Mouse (Mus musculus): ENCODE measurements at regions not wholly inside any gene's neighbourhood (a gene's known extent, or its start where the extent isn't known, plus 50 kb on each side); places are given as distances from the start of the nearest gene placed in this dataset.

DNA sequence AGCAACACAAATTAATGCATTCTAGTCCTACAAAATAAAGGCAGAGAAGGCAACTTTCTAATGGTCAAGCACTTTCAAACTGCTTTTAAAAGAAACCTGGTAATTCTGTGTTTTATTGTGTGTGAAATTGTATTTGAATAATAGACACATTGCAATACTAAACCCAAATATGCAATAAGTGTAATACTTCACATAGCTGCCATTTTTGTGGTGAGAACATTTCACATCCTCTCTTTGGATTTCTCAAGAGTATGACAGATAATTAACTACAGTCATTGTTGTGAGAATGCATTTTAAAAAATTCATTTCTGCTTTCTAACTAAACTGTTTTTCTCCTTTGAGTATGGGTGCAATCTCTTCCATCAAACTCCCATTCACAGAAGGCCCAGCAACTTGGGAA, 256.4 kb downstream of the Sema3d start:
- DNase-seq (ENCODE audit: low spot score), result no peak
- H3K4me2 ChIP-seq (replicated peaks), result no peak overlapping the region

GRCm38 (mm10) chr5:12646269-12646668, 263.1 kb downstream of the Sema3d start:
- 55% methylated on average over 2 of the region's 2 CpGs for WGBS
- ATAC-seq (ENCODE audit: low FRiP score) (no peak), DNase-seq (ENCODE audit: low spot score) (peak; percentile 23)
- H3K27ac ChIP-seq, result no peak overlapping the region
- no peaks in the 10 kb centered on the region for H3K27me3 ChIP-seq (ENCODE audit: control insufficient read depth, insufficient read depth, low read length)
- no peak overlapping the region for H3K9ac ChIP-seq
- no peak overlapping the region for H3K4me3 ChIP-seq (replicated peaks; ENCODE audit: low read length)
- H3K9me3 ChIP-seq (ENCODE audit: control insufficient read depth, low read length), result no peaks in the 10 kb centered on the region
- H3K36me3 ChIP-seq (replicated peaks; ENCODE audit: control insufficient read depth, insufficient read depth), result no peaks in the 10 kb centered on the region
- H3K4me2 ChIP-seq (replicated peaks), result no peak overlapping the region
- H3K4me1 ChIP-seq (replicated peaks; ENCODE audit: control insufficient read depth, insufficient read depth, low read length), result no peaks in the 10 kb centered on the region

More for the DNA sequence above, 256.4 kb downstream of the Sema3d start:
- Histone ChIP-seq H3K36me3 (replicated peaks; ENCODE audit: control insufficient read depth, insufficient read depth) (no peaks in the 10 kb centered on the region), H3K9me3 (ENCODE audit: control insufficient read depth, low read length) (no peaks in the 10 kb centered on the region), H3K9ac (no peak overlapping the region), H3K27ac (no peak overlapping the region), H3K4me3 (replicated peaks; ENCODE audit: low read length) (no peak overlapping the region), H3K4me1 (replicated peaks; ENCODE audit: control insufficient read depth, insufficient read depth, low read length) (no peaks in the 10 kb centered on the region), H3K27me3 (ENCODE audit: control insufficient read depth, insufficient read depth, low read length) (no peaks in the 10 kb centered on the region)
- no peak for ATAC-seq (ENCODE audit: low FRiP score)

DNA sequence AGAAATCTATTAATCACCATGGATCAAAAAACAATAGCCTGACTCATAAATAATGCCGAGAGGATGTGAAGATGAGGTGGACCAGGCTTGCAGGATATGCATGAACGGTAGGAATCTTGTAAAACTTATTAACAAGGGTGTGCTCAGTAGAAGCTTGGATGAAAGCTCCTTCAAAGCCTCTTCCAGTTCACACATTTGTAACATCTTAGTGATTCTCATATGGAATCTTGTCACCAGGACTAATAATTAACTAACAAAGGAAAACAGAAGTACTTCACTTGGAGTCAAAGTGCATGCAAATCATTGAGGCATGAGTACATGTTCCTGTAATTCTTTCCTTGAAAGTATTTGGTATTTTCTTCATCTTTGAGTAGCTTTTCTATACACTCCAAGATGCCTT, 290.5 kb downstream of the Sema3d start:
- no peaks in the 10 kb centered on the region for H3K9me3 ChIP-seq (ENCODE audit: control insufficient read depth, low read length)
- 86% methylated on average over 2 of the region's 2 CpGs for WGBS

GRCm38 (mm10) chr5:12674134-12674533, 290.9 kb downstream of the Sema3d start:
- 95% methylated on average over 4 of the region's 4 CpGs for WGBS
- H3K9ac ChIP-seq, result no peak overlapping the region
- ATAC-seq (ENCODE audit: low FRiP score), result no peak

More for the DNA sequence above, 290.5 kb downstream of the Sema3d start:
- Histone ChIP-seq H3K36me3 (replicated peaks; ENCODE audit: control insufficient read depth, insufficient read depth) (no peaks in the 10 kb centered on the region), H3K4me2 (replicated peaks) (no peak overlapping the region), H3K4me1 (replicated peaks; ENCODE audit: control insufficient read depth, insufficient read depth, low read length) (no peaks in the 10 kb centered on the region), H3K9ac (no peak overlapping the region), H3K4me3 (replicated peaks; ENCODE audit: low read length) (no peak overlapping the region), H3K27ac (no peak overlapping the region), H3K27me3 (ENCODE audit: control insufficient read depth, insufficient read depth, low read length) (no peaks in the 10 kb centered on the region)
- ATAC-seq (ENCODE audit: low FRiP score), result no peak
- no peak for DNase-seq (ENCODE audit: low spot score)

GRCm38 (mm10) chr5:12676712-12677111, 293.5 kb downstream of the Sema3d start:
- no peaks in the 10 kb centered on the region for H3K36me3 ChIP-seq (replicated peaks; ENCODE audit: control insufficient read depth, insufficient read depth)
- H3K9me3 ChIP-seq (ENCODE audit: control insufficient read depth, low read length), result no peaks in the 10 kb centered on the region
- no peak overlapping the region for H3K27ac ChIP-seq
- no peaks in the 10 kb centered on the region for H3K4me1 ChIP-seq (replicated peaks; ENCODE audit: control insufficient read depth, insufficient read depth, low read length)
- no peak for DNase-seq (ENCODE audit: low spot score)
- H3K4me3 ChIP-seq (replicated peaks; ENCODE audit: low read length), result no peak overlapping the region
- ATAC-seq (ENCODE audit: low FRiP score), result no peak
- H3K27me3 ChIP-seq (ENCODE audit: control insufficient read depth, insufficient read depth, low read length), result no peaks in the 10 kb centered on the region
- H3K9ac ChIP-seq, result no peak overlapping the region
- no peak overlapping the region for H3K4me2 ChIP-seq (replicated peaks)
- 53% methylated on average over 3 of the region's 3 CpGs for WGBS

More at GRCm38 (mm10) chr5:12674134-12674533, 290.9 kb downstream of the Sema3d start:
- Histone ChIP-seq H3K36me3 (replicated peaks; ENCODE audit: control insufficient read depth, insufficient read depth) (no peaks in the 10 kb centered on the region), H3K27me3 (ENCODE audit: control insufficient read depth, insufficient read depth, low read length) (no peaks in the 10 kb centered on the region), H3K27ac (no peak overlapping the region), H3K4me3 (replicated peaks; ENCODE audit: low read length) (no peak overlapping the region), H3K9me3 (ENCODE audit: control insufficient read depth, low read length) (no peaks in the 10 kb centered on the region), H3K4me1 (replicated peaks; ENCODE audit: control insufficient read depth, insufficient read depth, low read length) (no peaks in the 10 kb centered on the region), H3K4me2 (replicated peaks) (no peak overlapping the region)
- DNase-seq (ENCODE audit: low spot score), result no peak

DNA sequence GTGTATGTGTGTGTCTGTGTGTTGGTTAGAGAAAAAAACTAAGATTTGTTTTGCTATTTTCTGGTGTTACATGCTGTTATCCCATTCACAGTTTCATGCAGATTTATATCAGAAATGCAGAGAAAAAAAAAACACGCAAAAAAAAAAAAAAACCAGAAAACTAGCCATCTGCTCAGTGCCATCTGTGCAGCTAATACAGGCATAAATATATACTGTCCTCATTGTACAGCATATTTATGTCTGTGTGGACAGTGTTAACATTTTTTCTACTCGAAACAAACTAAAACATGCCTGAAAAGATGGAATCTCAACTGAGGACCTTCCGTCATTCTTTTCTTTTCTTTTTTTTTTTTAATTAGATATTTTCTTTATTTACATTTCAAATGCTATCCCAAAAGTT, 331.7 kb downstream of the Sema3d start:
- Histone ChIP-seq H3K9ac (no peak overlapping the region), H3K36me3 (replicated peaks; ENCODE audit: control insufficient read depth, insufficient read depth) (no peaks in the 10 kb centered on the region), H3K27ac (no peak overlapping the region), H3K4me1 (replicated peaks; ENCODE audit: control insufficient read depth, insufficient read depth, low read length) (no peaks in the 10 kb centered on the region), H3K9me3 (ENCODE audit: control insufficient read depth, low read length) (peaks cover 7% of the 10 kb centered on the region), H3K4me2 (replicated peaks) (no peak overlapping the region), H3K27me3 (ENCODE audit: control insufficient read depth, insufficient read depth, low read length) (no peaks in the 10 kb centered on the region), H3K4me3 (replicated peaks; ENCODE audit: low read length) (no peak overlapping the region)
- ATAC-seq (ENCODE audit: low FRiP score) (no peak), DNase-seq (ENCODE audit: low spot score) (no peak)
- WGBS, result 82% methylated on average over 3 of the region's 3 CpGs

GRCm38 (mm10) chr5:12751514-12751913, 368.3 kb downstream of the Sema3d start:
- no peak overlapping the region for H3K27ac ChIP-seq
- H3K36me3 ChIP-seq (replicated peaks; ENCODE audit: control insufficient read depth, insufficient read depth), result no peaks in the 10 kb centered on the region
- DNase-seq (ENCODE audit: low spot score), result no peak
- no peak overlapping the region for H3K4me2 ChIP-seq (replicated peaks)
- no peaks in the 10 kb centered on the region for H3K9me3 ChIP-seq (ENCODE audit: control insufficient read depth, low read length)
- H3K9ac ChIP-seq, result no peak overlapping the region
- H3K4me3 ChIP-seq (replicated peaks; ENCODE audit: low read length), result no peak overlapping the region
- ATAC-seq (ENCODE audit: low FRiP score), result no peak
- 56% methylated on average over 5 of the region's 5 CpGs for WGBS
- no peaks in the 10 kb centered on the region for H3K27me3 ChIP-seq (ENCODE audit: control insufficient read depth, insufficient read depth, low read length)
- no peaks in the 10 kb centered on the region for H3K4me1 ChIP-seq (replicated peaks; ENCODE audit: control insufficient read depth, insufficient read depth, low read length)

- Histone ChIP-seq H3K9ac (no peak overlapping the region), H3K4me3 (replicated peaks; ENCODE audit: low read length) (no peak overlapping the region), H3K9me3 (ENCODE audit: control insufficient read depth, low read length) (no peaks in the 10 kb centered on the region), H3K36me3 (replicated peaks; ENCODE audit: control insufficient read depth, insufficient read depth) (no peaks in the 10 kb centered on the region), H3K27ac (no peak overlapping the region), H3K27me3 (ENCODE audit: control insufficient read depth, insufficient read depth, low read length) (no peaks in the 10 kb centered on the region), H3K4me1 (replicated peaks; ENCODE audit: control insufficient read depth, insufficient read depth, low read length) (no peaks in the 10 kb centered on the region), H3K4me2 (replicated peaks) (no peak overlapping the region)
- no peak for DNase-seq (ENCODE audit: low spot score)
- ATAC-seq (ENCODE audit: low FRiP score), result no peak
These were observed 365.6 kb upstream of the Sema3a start for GRCm38 (mm10) chr5:12759634-12760033.

DNA sequence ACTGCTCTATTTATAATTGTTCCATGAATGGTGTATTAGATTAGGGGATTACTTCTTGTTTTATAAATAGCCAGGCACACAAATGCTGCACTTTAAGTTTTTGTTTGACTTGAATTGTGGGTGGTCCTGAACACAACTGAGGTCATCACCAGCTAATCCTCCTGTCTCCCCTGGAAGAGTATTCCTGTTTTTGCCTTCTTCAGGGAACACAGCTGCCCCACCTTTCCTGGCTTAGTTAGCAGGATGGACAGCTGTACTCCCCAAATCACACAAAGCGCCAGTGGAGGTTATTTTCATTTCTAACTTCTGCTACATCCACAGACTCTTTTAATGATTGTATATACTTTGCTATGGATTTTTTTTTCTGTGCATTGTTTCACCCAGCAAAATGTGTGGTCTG, 357.8 kb upstream of the Sema3a start:
- no peak overlapping the region for H3K27ac ChIP-seq
- no peaks in the 10 kb centered on the region for H3K27me3 ChIP-seq (ENCODE audit: control insufficient read depth, insufficient read depth, low read length)
- 85% methylated on average over 1 of the region's 1 CpGs for WGBS
- H3K36me3 ChIP-seq (replicated peaks; ENCODE audit: control insufficient read depth, insufficient read depth), result no peaks in the 10 kb centered on the region
- no peak overlapping the region for H3K4me2 ChIP-seq (replicated peaks)
- ATAC-seq (ENCODE audit: low FRiP score), result no peak
- DNase-seq (ENCODE audit: low spot score), result no peak
- no peaks in the 10 kb centered on the region for H3K4me1 ChIP-seq (replicated peaks; ENCODE audit: control insufficient read depth, insufficient read depth, low read length)
- H3K4me3 ChIP-seq (replicated peaks; ENCODE audit: low read length), result no peak overlapping the region
- H3K9ac ChIP-seq, result no peak overlapping the region
- H3K9me3 ChIP-seq (ENCODE audit: control insufficient read depth, low read length), result no peaks in the 10 kb centered on the region

DNA sequence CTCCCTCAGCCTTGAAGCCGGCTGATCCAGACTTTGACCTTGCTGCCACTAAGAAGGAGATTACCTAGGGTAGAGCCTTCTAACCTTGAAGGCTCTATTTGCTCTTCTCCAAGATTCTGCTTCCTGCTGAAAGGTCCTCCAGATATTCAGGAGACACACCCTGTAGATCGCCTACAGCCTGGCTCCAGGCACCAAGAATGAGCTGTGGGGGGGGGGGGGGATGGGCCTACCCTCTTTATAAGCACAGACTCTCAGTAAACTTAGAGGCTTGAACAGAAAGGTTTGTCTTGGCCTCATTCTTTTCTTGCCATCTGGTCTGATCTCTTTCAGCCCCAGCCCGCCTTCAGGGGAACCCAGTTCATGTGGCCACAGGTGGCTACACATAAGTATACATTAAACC, 342.5 kb upstream of the Sema3a start:
- no peaks in the 10 kb centered on the region for H3K4me1 ChIP-seq (replicated peaks; ENCODE audit: control insufficient read depth, insufficient read depth, low read length)
- no peaks in the 10 kb centered on the region for H3K36me3 ChIP-seq (replicated peaks; ENCODE audit: control insufficient read depth, insufficient read depth)
- ATAC-seq (ENCODE audit: low FRiP score) (no peak), DNase-seq (ENCODE audit: low spot score) (no peak)
- no peak overlapping the region for H3K9ac ChIP-seq
- 0 out of 2 replicates have a peak, but pooled peaks cover 11% of the 10 kb centered on the region for H3K9me3 ChIP-seq (ENCODE audit: control insufficient read depth, low read length)
- 84% methylated on average over 3 of the region's 3 CpGs for WGBS
- H3K27ac ChIP-seq, result no peak overlapping the region
- H3K27me3 ChIP-seq (ENCODE audit: control insufficient read depth, insufficient read depth, low read length), result no peaks in the 10 kb centered on the region
- no peak overlapping the region for H3K4me2 ChIP-seq (replicated peaks)
- H3K4me3 ChIP-seq (replicated peaks; ENCODE audit: low read length), result no peak overlapping the region
